Mouse (Mus musculus): ENCODE results near the gene Prss41.

Gene Prss41

DNA sequence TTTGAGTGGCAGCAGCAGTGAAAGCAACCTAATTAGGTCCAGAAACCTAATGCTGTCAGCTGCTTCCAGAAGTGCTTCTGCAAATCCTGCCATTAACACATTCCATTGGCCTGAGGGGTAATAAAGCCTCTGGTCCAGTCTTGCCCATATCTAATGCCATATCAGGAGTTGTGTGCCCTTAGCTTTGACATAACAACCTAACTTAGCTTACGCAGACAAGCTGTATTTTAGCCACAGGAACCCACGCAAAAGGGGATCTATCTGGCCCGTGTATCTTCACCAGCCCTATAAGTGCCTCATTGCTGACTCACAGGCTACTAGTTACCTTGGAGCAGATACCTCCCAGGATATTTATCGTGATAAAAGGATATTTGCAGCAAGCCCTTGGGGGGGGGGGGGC, 18.4 kb downstream of the Prss41 start:
- DNase-seq (ENCODE audit: low read depth), result no peak

GRCm38 (mm10) chr17:23823614-23824013, 20.4 kb downstream of the Prss41 start:
- DNase-seq (ENCODE audit: low read depth), result no peak

DNA sequence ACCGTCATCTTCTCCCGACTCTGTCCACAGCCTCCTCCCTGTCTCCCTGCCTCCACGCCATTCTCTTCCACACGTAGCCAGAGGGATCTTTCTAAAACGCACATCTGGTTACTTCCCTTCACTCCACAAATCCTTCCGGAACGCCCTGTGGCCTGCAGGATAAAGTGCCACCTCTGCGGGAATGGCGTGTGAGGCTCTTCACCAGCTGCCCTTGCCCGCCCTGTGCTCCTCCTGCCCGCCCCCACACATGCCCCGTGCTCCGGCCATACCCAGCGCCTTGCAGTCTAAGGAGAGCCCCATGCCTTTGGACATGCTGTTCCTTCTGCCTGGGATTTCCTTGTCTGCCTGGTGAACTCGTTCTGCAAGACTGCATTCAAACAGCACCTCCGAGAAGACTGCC, 21.0 kb downstream of the Prss41 start:
- DNase-seq (ENCODE audit: low read depth), result no peak

- DNase-seq (ENCODE audit: low read depth), result no peak
These were observed 21.9 kb downstream of the Prss41 start for GRCm38 (mm10) chr17:23822094-23822493.

DNA sequence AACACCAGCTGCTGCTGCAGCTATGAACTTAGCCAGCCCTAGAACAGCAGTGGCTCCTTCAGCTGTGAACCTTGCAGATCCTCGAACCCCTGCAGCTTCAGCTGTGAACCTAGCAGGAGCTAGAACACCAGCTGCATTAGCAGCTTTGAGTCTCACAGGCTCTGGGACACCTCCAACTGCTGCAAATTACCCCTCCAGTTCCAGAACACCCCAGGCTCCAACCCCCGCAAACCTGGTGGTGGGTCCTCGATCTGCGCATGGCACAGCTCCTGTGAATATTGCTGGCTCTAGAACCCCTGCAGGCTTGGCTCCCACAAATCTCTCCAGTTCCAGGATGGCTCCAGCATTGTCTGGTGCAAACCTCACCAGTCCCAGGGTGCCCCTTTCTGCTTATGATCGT, 23.2 kb downstream of the Prss41 start:
- DNase-seq (ENCODE audit: low read depth), result no peak

- DNase-seq (ENCODE audit: low read depth), result no peak
These were observed 24.7 kb downstream of the Prss41 start for GRCm38 (mm10) chr17:23819235-23819634.

DNA sequence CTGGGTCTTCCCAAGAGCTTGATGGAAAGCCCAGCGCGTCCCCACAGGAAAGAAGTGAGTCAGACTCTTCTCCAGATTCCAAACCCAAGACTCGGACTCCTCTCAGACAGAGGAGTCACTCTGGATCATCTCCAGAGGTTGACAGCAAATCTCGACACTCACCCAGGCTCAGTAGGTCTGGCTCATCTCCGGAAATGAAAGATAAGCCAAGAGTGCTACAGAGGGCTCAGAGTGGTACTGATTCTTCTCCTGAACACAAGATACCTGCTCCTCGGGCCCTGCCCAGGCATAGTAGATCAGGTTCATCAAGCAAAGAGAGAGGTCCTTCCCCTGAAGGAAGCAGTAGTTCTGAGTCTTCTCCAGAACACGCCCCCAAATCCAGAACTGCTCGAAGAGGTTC, 25.4 kb downstream of the Prss41 start:
- no peak for DNase-seq (ENCODE audit: low read depth)

DNA sequence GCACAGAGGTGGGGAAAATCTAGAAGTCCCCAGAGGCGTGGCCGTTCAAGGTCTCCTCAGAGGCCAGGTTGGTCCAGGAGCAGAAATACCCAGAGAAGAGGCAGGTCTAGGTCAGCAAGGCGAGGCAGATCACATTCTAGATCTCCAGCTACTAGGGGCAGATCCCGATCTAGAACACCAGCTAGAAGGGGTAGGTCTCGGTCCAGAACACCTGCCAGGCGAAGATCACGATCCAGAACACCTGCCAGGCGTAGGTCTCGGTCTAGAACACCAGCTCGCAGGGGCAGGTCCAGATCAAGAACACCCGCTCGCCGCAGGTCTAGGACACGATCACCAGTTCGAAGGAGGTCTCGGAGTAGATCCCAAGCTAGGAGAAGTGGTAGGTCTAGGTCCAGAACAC, 28.3 kb downstream of the Prss41 start:
- DNase-seq (ENCODE audit: low read depth), result no peak

DNA sequence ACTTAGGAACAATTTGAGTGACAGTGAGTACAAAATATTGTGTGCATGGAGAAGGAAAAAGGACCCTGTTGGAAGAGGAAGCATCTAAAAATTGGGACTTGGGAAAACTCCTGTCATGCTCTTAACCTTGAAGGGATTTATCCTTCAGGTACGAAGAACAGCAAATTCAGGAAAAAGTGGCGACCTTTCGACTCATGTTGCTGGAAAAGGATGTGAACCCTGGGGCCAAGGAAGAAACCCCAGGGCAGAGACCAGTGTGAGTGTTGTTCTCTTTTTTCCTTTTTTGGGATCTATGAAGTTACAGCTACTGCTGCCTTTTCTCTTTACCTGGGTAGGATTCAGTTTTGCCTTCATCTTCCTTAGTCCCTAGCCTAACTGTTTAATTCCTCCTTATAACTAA, 36.1 kb downstream of the Prss41 start:
- no peak for DNase-seq (ENCODE audit: low read depth)

- DNase-seq (ENCODE audit: low read depth), result peak; percentile 56
These were observed 37.1 kb downstream of the Prss41 start for GRCm38 (mm10) chr17:23806867-23807266.

DNA sequence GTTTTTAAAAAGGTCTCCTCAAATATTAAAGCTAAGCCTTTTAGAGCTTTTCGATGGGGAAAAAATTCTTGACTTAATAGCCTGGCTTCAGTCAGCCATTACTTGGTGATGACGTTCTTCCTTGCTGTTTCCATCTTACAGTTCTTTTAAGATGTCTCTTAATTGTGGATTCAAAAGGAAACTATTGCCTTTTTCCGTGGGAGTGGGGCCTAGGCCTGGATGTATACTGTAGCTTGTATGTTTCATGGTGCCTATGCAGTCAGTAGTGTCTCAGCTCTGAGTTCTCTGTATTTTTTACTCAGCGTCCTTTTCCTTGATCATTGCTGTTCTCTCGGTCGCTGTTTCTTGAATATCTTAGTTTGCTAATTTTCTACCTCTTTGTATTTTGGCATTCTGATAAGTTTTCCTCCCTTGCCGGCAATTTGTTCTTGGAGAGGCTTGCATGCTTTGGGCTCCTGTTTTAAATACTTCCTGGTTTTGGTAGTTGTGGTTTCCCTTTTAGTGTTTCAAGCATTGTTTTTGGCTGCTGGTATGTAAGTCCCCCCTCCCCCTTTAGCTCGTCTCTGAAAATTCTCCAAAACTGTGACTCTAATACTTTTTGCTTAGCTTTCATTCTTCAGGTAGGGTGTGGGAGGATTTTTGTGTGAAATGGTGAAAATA, 39.4 kb downstream of the Prss41 start:
- peak; percentile 65 for DNase-seq (ENCODE audit: low read depth)

GRCm38 (mm10) chr17:23803366-23804041, 40.5 kb downstream of the Prss41 start:
- DNase-seq (ENCODE audit: low read depth), result peak; percentile 84

DNA sequence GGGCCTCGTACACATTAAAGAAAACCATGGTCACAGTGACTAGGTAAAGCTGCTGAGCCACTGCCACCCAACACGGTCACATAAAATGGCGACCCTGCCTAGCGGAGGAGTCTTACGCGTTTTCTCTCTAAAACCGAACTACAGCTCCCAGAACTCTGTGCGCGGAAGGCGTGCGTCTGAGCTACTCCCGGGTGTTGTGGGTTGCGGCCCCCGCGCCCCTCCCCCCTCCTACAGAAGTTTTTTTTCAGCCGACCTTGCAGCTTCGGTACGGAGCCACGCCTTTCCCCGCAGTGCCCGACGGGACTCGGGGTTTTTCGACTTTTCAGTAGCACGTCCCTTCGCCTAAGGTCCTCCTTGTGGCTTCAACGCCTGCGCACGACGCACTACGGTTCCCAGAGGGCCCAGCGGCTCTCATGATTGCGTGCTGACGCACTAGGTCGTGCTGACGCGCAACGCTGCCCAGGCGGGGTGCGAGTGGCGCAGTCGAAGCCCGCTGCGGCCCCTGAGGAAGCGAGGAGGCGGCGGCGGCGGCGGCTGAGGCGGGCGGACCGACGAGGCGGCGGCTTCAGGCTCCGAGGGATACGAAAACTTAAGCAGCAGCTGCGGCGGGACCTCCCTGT, 41.1 kb downstream of the Prss41 start:
- DNase-seq (ENCODE audit: low read depth), result peak; percentile 99

DNA sequence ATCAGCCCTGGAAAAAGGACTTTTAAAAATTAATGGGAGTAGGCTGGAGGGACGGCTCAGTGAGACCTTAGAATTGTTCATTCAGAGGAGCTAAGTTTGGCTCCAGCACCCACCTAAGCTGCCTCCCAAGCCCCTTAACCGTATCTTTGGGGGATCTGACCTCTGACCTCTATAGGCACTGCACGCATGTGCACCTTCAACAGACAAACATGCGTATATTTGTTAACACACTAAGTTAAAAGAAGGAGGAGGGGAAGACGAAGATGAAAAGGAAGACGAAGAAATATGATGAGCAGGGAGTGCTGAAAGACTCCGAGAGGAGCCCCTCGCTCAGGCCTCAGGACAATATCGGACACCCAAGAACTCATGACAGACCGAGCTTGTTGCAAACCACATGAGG, 42.3 kb downstream of the Prss41 start:
- DNase-seq (ENCODE audit: low read depth), result no peak

DNA sequence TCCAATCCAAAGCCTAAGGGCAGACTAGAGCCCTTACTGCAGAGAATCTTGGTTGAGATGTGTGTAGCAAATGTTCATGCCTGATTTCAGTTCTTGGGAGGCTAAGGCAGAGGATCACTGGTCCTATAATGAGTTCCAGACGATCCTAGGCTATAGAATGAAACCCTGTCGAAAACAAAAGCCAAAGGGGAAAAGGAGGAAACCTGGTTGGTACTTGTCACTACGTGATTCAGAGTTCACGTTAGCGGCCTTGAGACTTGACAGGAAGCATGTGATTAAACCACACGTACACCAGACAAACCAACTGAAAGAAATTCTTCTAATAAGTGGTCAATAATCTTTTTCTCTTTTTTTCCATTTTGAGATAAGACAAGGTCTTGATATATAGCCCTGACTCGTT, 46.7 kb downstream of the Prss41 start:
- peak; percentile 67 for DNase-seq (ENCODE audit: low read depth)

DNA sequence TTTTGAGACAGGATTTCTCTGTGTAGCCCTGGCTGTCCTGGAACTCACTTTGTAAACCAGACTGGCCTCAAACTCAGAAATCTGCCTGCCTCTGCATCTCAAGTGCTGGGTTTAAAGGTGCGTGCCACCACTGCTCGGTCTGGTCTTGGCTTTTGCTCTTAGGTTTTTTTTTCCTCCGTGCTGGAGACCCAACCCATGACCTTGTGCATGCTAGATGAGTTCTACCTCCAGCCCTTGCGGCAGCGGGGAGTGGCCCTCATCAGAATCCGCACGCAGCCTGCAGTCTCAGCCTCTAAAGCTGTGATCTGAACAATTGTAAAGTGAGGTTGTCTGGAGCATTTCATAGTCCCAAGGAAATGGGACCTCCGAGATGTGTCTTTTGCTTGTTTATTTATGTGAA, 48.6 kb downstream of the Prss41 start:
- no peak for DNase-seq (ENCODE audit: low read depth)

- DNase-seq (ENCODE audit: low read depth), result no peak
These were observed 53.0 kb downstream of the Prss41 start for GRCm38 (mm10) chr17:23791079-23791357.

DNA sequence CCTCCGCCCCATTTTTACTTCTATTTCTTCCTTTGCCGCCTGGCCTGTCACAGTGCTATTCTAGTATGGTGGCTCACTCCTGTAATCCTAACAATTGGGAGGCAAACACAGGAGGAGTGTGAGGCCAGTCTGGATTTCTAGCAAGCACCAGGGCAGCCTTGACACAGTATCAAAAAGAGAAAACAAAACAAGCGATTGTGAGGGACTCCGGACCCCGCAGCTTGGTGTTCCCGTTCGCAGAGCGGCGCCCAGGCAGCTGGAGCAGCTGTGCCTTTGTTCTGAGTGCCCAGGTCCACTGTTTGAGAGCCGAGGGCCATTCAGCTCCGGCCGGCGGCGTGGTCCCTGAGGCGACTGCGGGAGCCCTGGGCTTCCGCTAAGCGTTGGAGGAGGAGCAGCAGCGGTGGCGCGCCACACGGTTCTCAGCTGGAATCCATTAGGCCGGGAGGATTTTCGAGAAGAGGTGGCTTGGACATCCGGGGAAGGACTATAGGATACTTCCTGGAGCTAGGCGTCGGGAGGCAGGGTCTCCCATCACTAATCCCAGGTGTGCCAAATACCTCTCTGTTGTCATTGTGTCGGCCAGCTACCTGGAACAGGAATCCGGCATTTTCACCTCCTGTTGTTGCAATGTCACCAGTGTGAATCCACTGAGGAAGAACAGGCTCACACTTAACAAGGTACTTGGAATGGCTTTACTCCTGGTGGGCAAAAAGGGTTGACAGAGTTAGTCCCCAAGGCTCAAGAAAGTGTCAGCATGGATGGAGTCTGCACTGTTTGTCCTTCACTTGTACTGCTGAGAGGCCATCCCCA, 53.5 kb downstream of the Prss41 start, which contains the start of gene Srrm2:
Srrm2 (plus strand) TSS at position 264 of the 810 bp plus-strand sequence.
- DNase-seq (ENCODE audit: low read depth), result peak; percentile 65

GRCm38 (mm10) chr17:23789749-23790268, 54.2 kb downstream of the Prss41 start:
- peak; percentile 22 for DNase-seq (ENCODE audit: low read depth)

GRCm38 (mm10) chr17:23788973-23789372, 55.0 kb downstream of the Prss41 start:
- no peak for DNase-seq (ENCODE audit: low read depth)
